Mouse (Mus musculus) spleen, postnatal 36 days (tissue): ENCODE data around the gene Klhl35.
A peak's percentile ranks its signal among the peaks of the same experiment; 100 is the strongest.
"Not testable (repeated sequence)": the region's sequence is repeated elsewhere in the genome, so short reads cannot be mapped to it uniquely, and the experiment has no call there.

Experiments
- DNase-seq, 2 experiments: peaks; one replicate each; pipeline ENCODE4 v3.0.0; 2022; ENCODE audit warnings: low spot score in 2 of 2, mixed read lengths in 1 of 2

Klhl35 gene

DNA sequence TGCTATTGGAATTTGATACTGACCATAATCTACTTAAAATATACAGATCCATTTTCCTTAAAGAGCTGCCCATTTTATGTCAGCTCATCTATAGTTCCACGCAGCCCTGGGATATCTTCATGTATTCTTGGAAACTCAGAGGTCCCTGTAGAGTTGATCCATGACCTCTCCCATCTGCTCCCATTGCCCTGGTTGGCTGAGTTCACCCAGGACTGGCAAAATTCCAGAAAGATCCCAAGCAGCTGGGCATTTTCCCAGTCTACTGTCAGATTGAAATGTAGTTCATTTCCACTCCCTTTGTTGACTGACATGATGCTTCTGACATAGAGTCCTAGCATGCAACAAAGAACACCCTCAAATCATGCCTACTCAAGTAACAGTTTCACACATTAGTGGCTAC lies 33.3 kb downstream of the Klhl35 start:
- DNase-seq, result no peak

DNA sequence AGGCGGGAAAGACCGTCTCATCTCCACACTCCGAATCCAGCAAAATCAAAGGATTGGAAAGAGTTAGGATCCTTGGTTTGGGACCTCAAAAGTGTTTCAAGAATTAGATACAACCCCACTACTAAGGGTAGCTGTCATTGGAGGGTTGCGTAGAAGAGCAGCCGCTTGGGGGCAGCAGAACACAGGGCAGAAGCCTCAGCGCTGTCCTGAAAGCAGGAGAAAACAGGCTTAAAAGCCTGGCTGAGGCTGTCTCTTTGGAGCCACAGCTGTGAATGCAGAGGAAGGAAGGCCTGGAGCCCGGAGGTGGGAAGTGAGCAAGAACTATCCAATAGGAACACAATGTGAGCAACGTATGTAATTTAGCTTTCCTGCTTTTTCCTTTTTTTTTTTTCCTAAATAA lies 34.4 kb downstream of the Klhl35 start:
- peak; percentile 60 to 76 for DNase-seq

DNA sequence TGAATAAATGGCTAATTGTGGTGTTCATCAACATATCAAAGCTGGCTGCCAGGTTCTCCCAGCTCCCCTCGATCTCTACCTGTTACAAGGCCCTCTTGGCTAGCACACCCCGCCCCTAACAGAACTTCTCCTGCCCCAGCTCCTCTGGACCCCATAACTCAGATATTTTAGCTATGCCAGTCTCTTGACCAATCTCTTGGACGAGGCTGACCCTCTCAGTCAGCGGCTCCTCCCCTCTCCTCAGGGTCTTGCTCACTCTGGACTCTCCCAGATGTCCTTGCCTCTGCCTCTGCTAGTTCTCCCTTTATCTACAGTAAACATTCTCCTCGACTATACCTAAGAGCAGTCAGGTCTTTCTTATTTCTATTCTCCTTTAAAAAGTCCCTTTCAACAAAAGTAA lies 34.9 kb downstream of the Klhl35 start:
- no peak for DNase-seq

DNA sequence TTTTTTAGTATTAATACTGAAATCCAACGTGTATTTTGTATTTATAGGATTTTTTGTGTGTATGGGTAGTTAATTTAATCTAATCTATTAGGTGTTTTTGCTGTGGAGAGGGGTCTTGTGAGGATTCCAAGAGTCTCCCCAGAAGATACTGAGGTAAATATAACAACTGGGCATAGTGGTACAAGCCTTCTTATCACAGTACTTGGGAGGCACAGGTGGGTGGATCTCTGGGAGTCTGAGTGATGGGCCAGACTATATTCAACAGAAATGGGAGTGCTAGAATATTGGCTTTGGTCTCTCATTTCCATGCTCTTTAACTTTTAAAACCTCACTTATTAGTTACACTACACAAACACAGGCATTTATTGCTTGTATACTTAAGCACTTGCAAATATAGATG lies 35.3 kb downstream of the Klhl35 start:
- DNase-seq, result no peak

DNA sequence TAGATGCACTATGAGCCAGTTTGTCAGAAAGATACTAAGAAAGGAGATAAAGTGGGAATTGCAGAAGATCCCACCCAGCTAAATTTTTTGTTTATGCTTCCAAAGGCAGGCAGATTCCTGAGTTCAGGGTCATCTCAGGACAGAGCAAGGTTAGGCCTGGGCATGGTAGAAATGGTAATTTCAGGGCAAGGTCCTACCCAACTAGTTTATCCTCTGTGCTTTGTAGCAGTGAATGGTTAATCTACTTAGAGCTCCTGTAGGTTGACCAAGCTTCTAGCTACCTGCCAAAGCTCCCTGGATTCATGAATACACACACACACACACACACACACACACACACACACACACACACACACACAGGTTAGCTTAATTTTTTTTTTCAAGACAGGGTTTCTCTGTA lies 38.8 kb downstream of the Klhl35 start:
- no peak for DNase-seq

DNA sequence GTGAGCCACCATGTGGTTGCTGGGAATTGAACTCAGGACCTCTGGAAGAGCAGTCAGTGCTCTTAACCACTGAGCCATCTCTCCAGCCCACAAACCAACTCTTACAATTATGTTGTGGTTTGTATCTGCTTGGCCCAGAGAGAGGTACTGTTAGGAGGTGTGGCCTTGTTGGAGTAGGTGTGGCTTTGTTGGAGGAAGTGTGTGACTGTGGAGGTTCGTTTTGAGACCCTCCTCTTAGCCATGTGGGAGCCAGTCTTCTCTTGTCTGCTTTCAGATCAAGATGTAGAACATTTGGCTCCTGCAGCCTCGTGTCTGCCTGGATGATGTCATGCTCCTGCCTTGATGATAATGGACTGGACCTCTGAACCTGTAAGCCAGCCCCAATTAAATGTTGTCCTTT lies 42.4 kb downstream of the Klhl35 start:
- not testable (repeated sequence) for DNase-seq

DNA sequence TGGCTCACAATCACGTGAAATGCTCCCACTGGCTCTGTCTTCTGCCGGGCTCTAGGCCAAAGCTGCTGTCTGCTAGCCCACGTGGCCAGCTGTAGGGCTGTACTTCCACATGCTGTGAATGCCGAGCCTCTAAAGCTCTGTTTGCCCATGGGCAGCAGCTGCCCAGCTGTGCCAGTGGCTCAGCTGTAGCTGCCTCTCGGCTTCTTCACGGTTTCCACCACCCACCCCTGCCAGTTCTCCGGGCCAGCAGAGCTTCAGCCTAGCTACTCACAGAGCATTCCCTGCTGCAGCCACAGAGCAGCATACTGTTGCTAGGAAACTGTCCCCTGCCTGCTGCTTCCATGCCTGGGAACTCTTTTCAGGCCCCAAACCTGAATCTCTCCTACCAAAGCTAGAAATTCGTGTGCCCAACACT lies 44.3 kb downstream of the Klhl35 start:
- no peak for DNase-seq

DNA sequence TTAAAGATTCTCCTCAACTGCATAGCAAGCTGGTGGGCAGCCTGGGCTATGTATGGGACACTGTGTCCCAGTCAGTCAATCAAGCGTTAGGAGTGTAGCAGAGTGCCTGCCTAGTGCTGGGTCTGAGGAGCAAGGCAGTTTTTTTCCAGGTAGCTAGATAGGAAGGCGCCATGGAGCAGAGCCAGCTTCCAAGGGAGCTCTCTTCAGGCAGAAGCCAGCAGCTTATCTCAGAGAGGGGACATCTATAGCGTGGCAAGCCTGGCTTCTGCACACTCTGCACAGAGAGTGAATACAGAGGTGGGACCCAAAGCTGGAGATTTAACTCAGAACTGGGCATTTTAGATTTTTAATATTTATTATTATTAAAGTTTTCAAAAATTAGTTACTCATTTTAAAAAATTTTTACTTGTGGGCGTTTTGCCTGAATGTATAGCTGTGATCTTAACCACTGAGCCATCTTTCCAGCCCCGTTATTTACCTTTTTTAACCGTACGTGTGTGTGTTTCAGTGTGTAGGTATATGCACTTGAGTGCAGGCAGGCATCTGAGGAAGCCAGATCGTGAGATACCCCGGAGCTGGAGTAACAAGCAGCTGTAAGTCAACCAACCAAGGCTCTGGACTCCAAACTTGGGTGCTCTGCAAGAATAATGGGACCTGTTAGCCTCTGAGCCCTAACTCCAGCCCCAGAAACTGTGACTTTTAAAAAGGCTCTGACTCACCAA lies 50.4 kb downstream of the Klhl35 start:
- DNase-seq, result no peak

DNA sequence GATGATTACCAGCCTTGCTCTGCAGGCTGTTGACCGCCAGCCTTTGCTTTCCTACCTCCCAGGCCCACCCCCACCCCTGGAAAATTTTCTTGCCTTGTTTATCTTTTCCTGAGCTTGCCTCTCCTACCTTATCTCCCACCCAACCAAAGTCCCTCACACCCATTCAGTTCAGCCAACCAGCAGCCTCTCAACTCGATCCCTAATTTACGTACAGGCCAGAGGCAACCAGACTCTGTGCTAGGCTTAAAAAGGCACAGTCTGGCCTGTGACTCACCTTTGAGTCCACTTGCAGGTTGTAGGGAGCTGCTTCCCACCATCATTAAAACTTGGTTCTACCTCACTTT lies 51.0 kb downstream of the Klhl35 start:
- DNase-seq, result no peak

DNA sequence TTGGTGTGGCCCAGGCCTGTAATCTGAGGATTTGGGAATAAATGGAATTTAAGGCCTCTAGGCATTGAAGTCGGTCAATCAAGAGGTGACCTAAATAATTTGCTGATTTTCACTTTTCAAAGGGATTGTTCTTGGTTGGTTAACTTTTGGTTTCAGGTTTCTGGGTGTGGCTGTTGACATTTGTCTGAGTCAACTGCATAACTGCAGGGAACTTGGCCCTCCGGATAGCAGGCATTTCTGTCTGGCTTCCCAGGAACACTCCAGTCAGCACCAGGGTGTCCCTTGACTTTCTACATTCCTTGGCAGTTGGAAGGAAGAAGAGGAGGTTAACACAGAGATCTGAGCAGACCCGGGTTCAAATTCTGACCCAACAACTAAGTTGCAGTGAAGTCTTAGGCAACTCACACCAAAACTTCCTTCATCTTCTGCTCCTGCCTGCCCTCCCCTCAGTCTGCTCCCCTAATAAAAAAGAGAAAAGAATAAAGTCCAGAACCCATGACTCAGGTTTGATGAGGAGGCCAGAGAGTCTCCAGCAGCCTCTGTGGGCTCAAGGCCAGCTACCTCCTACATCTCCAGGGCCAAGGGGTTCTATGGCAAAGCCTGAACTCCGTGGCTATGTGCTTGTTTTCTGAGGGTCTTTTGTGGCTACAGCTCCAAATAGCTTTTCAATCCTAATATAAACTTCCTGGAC lies 53.3 kb downstream of the Klhl35 start:
- DNase-seq, result no peak

DNA sequence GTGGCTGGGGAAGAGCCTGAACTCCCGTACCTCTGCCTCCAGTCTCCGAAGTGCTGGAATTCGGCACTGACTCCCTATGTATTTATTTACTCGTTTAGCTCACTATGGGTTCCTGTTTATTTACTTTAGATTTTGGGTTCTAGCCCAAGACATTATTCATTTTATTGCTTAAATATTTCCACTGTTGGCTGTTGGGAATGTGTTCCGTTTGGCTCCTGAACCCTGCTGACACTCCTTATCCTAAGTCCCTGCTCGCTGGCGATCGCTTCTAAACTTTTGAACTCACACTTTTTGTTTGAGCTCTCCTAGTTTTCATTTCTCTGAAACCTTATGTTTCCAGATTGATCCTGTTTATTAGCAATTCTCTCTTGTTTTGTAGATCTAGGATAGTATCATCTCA lies 57.3 kb downstream of the Klhl35 start:
- no peak for DNase-seq
